Mouse (Mus musculus) urinary bladder, postnatal 36 days (tissue): ENCODE data around the gene Snrpa.
A peak's percentile ranks its signal among the peaks of the same experiment; 100 is the strongest.

ENCODE experiments used
- DNase-seq, 2 experiments: peaks; one replicate each; pipeline ENCODE4 v3.0.0; 2022; ENCODE audit warnings: low spot score in 2 of 2, mixed read lengths in 1 of 2

Snrpa gene

DNA sequence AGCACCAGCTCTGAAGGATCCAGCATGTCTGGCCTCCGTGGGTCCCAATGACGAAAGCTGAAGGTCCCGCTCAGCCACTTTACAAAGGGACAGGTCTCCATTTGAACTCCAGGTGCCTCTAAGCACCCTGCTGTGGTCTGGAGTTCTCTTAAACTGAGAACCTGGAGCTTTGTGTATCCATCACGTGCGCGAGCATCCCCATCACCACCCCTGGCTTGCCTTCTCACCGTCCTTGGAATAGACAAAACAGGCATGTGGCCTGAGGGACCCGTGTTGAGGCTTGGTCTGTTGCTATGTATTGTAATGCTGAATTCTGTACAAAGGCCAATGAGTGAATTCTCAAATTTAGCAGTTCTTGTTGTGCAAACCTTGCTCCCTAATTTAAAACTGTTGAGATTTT is 2.7 kb upstream of the Snrpa start:
- no peak for DNase-seq

DNA sequence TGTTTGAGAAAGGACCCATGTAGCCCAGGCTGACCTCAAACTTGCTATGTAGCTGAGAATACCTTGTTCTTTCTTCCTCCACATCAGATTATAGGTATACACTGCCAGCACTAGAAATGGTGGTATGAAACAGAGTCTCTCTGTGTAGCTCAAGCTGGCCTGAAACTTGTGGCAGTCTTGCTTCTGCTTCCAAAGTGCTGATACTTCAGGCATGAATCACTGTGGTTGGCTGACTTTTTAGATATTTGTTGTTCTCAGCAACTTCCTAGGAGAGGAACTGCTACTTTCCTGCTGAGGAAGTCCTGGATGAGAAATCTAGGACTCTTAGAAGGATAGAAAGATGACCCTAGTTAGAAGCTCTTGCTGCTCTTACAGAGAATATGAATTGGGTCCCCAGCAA is 2.3 kb upstream of the Snrpa start:
- DNase-seq = no peak

DNA sequence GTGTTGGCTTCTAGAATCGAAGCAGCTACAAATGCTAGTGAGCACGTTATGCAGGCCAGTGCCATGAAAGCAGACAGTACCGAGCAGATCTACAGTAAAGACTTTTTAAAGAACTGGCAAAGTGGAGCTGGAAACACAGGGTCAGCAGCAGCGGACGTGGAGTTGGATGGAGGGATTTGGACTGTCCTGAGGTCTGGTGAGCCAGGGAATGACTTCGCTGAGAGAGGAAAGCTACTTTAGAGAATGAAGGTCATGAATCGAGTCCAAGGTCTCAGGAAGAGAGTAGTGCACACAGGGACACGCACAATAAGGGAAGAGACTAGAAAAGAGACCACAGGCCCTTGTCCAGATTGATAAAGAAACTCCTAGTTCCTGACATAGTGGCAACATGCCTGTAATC is 1.6 kb upstream of the Snrpa start:
- no peak for DNase-seq

DNA sequence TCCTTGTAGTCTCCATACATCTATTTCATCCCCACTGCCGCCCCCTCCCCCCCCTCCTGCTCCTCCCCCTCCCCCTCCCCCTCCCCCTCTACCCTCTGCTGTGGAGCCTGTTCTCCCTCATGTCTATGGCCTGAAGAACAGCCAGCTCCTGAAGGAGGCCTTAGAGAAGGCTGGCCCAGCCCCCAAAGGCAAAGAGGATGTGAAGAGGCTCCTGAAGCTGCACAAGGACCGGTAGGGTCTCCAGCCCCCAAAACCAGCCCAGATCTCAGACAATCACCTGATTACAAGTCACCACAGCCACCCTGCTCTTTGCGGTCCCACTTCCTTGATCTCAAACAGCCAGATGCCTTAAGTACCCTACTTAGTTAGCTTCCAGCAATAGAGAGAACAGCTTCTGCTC is 1.1 kb upstream of the Snrpa start:
- DNase-seq = no peak

DNA sequence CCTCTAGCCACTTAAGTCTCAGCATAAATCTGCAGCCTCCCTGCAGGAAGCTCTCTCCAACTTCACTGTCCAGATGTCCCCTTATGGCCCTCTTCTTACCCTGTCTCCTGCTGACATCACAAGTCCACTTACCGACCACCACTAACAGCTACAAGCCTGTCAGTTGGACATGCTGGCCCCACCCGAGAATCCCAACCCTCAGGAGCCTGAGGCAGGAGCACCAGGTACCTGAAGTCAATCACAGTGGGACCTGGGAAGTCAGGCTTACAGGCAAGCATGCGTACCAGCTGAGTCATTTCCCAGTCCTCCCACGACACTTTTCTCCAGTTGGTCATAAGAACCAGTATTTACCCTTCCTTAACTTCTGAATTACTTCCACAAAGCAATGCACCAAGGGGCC is 2.3 kb downstream of the Snrpa start:
- no peak for DNase-seq

DNA sequence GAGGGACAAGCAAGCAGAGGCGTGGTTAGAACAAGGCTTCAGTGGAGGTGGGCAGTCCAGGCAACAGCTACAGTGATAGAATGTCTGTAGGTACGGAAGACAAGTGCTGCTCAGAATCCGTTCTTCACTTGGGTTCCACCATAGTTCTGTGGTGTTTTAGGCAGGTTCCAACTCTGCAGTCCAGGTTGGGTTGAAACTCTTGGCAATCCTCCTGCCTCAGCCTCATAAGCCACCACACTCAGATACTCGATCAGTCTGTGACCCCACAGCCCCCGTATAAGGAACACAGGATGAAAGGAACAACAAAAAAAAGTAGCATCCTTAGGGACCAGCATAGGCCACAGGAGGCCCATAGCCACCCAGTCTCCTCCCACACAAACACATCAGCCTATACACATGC is 3.6 kb downstream of the Snrpa start:
- no peak for DNase-seq

DNA sequence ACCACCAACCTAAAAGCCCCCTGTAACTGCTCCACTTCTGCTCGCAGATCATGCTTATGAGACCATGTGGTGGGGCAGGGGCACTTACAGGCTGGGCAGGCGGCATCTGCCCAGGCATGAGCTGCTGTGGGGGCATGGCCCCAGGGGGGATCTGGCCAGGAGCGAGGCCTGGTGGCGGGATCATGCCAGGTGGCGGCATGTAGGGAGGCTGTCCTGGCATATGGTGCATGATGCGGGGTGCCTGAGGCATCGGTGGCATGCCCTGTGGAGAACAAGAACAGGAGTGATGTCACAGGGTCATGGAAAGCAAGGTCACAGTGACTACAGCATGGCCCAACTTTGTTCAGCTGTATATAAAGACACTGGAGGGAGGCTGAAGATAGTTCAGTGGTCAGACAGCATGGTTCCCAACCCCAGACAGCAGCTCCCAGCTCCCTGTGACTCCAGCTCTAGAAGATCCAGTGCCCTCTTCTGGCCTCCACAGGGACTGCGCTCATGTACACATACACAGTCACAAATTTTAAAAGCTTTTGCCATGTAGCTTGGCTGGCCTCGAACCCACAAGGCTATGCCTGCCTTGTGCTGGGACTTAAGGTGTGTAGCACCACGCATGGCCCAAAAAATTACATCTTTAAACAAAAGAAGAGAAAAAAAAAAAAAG is 6.7 kb downstream of the Snrpa start:
- no peak for DNase-seq

DNA sequence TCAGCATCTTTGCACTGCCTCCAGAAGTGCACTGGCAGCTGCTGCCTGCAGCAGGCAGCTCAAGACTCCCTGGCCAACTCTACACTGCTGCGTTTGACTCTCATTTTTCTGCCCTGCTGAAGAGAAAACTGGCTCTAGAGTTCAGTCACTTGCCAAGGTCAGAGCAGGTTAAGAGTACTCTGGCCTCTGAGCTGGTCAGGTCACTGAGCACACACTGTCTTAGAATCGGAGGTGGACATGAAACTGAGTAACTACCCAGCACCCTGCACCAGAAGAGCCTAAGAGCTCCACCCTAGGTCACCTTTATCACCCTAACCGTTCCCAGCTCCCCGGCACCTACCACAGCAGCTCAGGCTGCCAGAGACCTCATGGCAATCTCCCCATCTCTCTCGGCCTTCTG is 10.1 kb downstream of the Snrpa start:
- DNase-seq = no peak

DNA sequence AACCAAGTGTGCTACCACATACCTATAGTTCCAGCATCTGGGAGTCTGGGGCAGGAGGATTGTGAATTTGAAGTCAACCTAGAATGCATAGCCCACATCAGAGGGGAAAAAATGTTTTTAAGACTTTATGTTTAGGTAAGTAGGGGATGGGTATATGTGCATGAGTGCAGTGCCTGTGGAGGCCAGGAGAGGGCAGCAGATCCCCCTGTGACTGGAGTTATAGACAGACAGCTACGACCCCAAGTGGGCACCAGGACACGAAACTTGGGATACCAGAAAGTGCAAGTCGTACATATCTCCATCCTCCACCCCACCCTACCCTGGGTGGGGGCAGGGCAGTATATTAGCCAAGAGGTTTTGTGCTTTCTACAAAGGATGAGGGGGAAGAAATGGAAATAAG is 11.1 kb downstream of the Snrpa start:
- no peak for DNase-seq

DNA sequence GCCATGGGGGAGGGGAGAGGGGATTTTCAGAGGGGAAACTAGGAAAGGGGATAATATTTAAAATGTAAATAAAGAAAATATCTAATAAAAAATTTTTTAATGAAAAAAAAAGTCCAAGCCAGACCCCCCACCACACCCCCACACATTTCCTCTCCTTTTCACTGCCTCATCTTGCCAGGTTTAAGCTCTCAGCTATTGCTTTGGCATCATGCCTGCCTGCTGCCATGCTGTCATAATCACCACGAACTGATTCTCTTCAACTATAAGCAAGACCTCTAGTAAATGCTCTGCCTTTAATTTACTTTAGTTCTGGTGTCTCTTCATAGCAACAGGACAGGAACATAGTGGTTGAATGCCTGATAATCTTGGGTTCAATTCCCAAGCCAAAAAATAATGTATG is 13.6 kb downstream of the Snrpa start:
- no peak for DNase-seq

DNA sequence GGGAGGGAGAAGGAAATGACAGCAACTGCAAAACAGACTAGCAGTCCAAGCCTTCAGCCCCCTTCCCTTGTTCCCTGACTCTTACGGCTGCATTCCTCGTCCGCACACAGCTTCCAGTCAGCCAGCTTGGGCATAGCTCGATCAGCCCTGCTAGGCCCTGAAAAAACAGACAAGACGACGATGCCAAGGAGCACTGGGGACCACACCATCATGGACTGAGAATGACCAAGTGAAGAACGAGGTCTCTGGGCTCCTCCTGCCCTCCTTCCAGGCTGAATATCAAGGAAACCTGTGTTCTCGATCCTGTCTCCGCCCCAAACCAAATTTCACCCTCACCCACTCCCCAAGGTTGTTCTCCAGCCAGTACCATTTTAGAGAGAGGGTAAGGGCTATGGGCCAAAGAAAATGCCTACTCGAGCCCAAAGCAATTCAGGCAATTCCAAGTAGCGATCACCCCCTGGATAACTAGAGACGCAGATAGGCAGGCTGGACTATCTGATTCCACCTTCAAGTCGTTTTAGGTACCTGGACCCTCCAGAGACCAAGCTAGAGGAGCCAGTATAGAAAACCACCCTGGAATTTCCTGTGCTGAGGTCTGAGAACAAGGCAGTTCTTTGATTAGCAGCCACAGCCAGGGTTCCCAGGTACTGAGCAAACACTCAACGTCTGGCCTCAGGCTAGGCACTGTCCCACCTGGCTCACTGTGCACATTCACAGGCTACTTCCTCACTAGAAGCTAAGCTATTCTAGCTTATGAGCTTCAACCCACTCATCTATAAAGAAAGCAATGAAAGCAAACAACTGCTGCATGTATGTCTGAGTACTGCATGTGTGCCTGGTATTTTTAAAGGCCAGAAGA is 15.0 kb downstream of the Snrpa start, which contains the start of the genes Gm21983 and Mia:
Gene Gm21983, minus strand, starts transcription at position 250 of the 859 bp plus-strand sequence.
Gene Mia, minus strand, starts transcription at position 321 of the 859 bp plus-strand sequence.
- no peak for DNase-seq

DNA sequence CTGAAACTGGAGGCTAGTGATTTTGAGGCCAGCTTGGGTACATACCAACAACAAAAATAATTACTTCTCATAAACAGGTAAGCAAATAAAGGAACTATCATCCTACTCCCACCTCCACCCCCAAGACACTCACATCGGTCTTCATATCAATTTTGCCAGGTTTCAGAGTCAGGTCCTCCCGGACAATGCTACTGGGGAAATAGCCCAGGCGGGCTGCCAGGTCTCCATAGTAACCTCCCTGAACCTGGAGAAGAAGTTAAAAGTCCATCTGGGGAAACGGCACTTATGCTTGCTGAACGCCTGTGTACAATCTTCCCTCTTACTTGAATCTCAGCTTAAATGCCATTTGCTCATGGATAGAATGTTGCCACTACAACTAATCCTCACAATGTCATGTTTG is 16.0 kb downstream of the Snrpa start:
- DNase-seq = no peak

DNA sequence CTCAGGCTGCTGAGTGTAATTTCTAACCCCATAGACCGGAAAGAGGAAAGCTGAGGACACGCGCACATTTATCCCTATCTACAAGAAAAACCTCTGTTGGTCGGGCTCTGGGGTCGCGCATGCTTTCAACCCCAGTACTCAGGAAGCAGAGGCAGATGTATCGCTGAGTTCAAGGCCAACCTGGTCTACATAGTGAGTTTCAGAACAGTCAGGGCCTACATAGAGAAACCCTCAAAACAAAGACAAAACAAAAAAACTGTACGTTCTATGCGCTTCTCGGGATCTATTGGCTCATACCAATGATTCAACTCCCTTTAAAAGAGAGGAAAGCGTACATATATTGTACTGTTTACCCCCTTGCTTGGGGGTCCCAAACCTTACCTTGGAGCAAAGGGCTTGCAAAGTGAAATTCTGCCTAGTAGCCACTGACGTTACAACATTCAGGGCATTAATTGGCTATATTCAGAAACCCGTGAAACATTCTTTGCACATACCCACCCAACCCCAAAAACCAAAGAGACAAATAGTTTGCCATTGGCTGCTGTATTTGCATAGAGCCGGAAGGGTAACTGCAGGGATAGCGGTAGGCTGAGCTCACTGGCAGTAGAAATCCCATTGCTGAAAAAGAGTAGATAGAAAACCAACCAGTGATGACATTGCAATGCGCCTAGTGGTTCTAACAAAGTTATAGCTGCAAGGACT is 16.7 kb downstream of the Snrpa start:
- DNase-seq = no peak

DNA sequence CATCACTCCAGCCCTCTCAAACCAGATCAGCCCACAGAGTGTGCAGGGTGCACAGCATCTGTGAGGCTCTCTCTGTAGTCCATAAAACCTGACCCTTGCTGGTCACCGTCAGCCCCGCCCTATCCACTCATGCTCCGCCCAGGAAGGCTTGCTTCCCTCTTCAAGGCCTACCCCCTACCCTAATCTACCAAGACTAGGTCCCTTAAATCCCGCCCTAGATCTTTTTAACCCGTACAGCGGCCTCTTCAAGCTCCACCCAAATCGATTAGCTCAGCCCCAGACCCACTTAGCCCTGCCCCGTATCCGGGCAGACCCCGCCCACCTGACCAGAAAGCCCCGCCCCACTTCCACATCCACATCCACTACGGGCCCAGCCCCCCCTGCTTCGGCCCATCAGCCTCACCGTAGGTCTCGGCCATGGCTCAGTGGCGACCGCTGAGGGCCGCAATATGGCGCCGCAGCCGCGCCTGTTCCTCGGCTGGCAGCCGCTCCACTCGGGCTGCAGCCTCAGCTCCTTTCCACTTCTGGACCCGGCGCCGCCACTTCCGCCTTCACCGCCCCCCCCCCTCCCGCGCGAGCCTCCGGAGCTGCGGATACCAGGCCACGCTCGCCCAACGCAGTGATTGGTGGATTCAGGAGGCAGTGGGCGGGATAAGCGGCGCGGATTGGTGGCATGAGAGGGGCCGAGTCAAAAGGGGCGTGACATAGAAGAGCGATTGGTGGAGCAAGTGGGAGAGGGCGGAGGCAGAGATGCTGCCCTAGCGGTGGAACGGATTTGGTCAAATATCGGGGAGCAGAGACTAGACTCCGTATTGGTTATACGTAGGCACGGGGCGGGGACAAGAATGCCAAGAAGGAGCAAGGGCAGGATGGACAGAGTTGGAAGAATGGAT is 17.5 kb downstream of the Snrpa start, which contains the start of gene Rab4b:
Gene Rab4b, minus strand, starts transcription at position 573 of the 893 bp plus-strand sequence.
- peak; percentile 98 to 99 for DNase-seq

DNA sequence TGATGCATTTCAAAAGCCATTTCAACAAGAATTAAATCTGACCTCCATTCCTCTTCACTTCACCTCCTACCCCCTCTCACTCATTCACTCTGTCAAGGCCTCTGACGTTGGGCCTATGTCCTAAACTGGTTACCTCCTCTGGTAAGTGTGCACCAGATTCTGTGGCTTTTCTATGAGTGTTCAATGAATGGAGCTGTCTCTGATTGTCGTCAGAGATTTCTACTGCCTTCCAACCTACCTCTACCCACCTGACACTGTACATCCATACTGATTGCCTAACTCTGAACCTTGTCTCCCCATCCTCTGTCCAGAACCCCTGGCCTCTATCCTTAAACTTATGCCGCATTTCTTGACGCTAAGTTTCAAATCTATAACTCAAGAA is 18.1 kb downstream of the Snrpa start:
- no peak for DNase-seq

DNA sequence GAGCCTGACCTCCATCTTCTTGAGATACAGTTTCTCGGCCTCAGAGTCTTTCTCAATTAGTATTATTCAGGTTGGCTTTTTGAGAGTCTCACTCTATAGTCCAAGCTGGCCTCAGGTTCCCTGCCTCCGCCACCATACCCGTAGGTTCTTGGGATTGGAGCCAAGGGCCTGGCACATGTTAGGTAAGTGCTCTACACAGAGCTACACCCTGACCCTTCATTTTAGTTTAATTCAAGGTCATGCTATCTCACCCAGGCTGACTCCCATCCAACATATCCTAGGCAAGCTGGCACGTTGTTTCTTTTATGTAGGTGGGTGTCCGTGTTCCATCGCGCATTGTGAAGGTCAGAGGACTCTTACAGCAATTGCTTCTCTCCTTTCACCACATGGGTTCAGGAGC is 21.2 kb downstream of the Snrpa start:
- no peak for DNase-seq

DNA sequence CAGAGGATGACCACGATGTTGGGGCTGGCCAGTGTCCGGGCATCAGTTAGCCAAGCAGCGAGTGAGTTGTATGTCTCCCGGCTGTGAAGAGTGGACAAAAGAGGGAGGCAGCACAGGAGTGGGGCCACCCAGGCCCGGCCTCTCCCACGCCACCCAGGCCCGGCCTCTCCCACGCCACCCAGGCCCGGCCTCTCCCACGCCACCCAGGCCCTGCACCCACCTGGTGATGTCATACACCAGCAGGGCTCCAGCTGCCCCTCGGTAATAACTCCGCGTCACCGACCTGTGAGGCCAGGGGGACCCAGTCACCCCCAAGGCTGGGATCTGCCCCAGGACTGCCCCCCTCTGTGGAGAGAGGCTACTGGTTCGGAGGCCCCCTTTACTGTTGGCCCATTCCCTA is 21.6 kb downstream of the Snrpa start:
- DNase-seq = no peak

DNA sequence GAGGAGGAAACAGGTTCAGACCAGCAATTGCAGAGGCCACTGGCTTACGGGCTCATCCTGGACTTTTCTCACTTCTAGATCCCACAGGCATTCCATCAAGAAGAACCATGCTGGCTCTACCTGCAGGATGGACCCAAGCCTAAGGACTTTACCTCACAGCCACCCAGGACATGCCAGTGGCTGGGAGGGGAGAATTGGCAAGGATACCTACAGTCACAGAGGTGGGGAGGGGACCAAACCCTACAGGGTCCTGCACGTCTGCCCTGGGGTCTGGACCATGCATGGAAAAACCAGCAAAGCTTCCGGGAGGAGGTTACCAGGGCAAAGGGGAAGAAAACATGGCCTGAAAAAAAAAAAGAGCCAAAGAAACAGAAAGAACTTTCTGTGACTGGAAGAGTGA is 25.1 kb downstream of the Snrpa start:
- DNase-seq = no peak

DNA sequence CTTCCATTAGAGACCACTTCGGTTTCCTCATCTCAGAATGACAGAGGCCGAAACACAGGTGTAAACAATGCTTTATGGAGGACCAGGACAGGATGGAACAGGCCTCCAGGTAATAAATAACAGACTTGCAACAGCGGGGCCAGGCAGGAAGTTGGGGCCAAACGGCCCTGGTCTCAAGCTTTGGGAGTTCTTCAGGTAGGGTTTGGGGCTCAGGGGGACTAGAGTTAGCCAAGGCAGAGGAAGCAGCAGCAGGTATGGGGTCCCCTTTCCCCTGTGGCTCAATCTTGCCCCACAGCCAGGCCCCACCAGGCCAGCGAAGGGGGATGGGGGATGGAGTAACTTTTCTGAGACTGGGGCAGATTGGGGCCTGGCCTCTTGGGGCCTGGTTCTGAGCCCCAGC is 27.7 kb downstream of the Snrpa start:
- DNase-seq = no peak

DNA sequence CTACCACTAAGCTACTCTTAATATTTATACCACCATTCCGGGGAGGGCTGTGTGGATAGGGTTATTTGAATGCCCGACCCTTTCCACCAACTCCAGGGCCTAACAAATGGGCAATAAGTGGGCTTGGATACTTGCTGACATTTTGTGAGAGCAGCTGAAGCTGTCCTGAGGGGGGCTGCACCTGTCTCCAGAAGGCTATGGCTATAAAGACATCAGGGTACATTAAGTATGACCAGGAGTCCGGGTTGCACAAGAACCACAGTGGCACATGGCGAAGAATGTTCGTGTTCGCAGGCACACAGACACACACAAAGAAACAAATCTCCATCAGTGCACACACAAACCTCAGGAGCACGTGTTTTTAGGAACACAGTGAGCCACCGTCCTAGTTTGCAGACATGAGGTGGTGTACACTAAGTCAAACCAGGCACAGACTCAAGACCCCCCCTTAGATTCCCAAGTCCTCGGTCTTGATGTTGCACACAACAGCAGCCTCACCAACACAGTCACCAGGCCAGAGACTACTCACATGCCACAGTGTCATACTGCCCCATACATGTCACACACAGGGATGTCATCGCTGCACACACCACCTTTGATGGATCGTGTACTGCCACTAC is 28.5 kb downstream of the Snrpa start:
- no peak for DNase-seq
